Mouse (Mus musculus): ENCODE data around the gene Tesmin. TPM values are rescaled to one million over a fixed set of nuclear protein-coding genes. Genes with fewer than 3 reads are reported as not detected.

Tesmin gene
- total RNA-seq, 2 experiments from 2014 or later, result 0.71 to 0.88 TPM

GRCm38 (mm10) chr19:3389089-3389488, 432 bp downstream of the Tesmin start:
- peak; percentile 80 for ATAC-seq (replicated peaks; ENCODE audit: poor library complexity, severe bottlenecking)

GRCm38 (mm10) chr19:3392384-3392783, 3.7 kb downstream of the Tesmin start:
- ATAC-seq (replicated peaks; ENCODE audit: poor library complexity, severe bottlenecking), result no peak

GRCm38 (mm10) chr19:3394216-3394615, 5.6 kb downstream of the Tesmin start:
- no peak for ATAC-seq (replicated peaks; ENCODE audit: poor library complexity, severe bottlenecking)

GRCm38 (mm10) chr19:3400057-3400456, 11.4 kb downstream of the Tesmin start:
- no peak for ATAC-seq (replicated peaks; ENCODE audit: poor library complexity, severe bottlenecking)

GRCm38 (mm10) chr19:3401504-3401903, 12.8 kb downstream of the Tesmin start:
- ATAC-seq (replicated peaks; ENCODE audit: poor library complexity, severe bottlenecking), result peak; percentile 72

GRCm38 (mm10) chr19:3401943-3402342, 13.3 kb downstream of the Tesmin start:
- peak; percentile 22 for ATAC-seq (replicated peaks; ENCODE audit: poor library complexity, severe bottlenecking)

- no peak for ATAC-seq (replicated peaks; ENCODE audit: poor library complexity, severe bottlenecking)
Measured at GRCm38 (mm10) chr19:3402390-3402789, 13.7 kb downstream of the Tesmin start.

- peak; percentile 49 for ATAC-seq (replicated peaks; ENCODE audit: poor library complexity, severe bottlenecking)
Measured at GRCm38 (mm10) chr19:3404030-3404429, 15.4 kb downstream of the Tesmin start.

GRCm38 (mm10) chr19:3405531-3406281, 17.0 kb downstream of the Tesmin start:
- no peak for ATAC-seq (replicated peaks; ENCODE audit: poor library complexity, severe bottlenecking)

- ATAC-seq (replicated peaks; ENCODE audit: poor library complexity, severe bottlenecking), result peak; percentile 82
Measured at GRCm38 (mm10) chr19:3414268-3414733, 25.6 kb downstream of the Tesmin start, which contains the start of gene Gal. Gene Gal, minus strand, starts transcription at chr19:3414544.

GRCm38 (mm10) chr19:3419251-3419650, 30.6 kb downstream of the Tesmin start:
- ATAC-seq (replicated peaks; ENCODE audit: poor library complexity, severe bottlenecking), result no peak

GRCm38 (mm10) chr19:3422488-3422887, 33.8 kb downstream of the Tesmin start:
- ATAC-seq (replicated peaks; ENCODE audit: poor library complexity, severe bottlenecking), result no peak; the same call in 1 of the 2 replicates

GRCm38 (mm10) chr19:3422981-3423380, 34.3 kb downstream of the Tesmin start:
- ATAC-seq (replicated peaks; ENCODE audit: poor library complexity, severe bottlenecking), result peak; percentile 96

- ATAC-seq (replicated peaks; ENCODE audit: poor library complexity, severe bottlenecking), result no peak
Measured at GRCm38 (mm10) chr19:3424214-3424613, 35.6 kb downstream of the Tesmin start.

GRCm38 (mm10) chr19:3428057-3428830, 39.6 kb downstream of the Tesmin start:
- no peak for ATAC-seq (replicated peaks; ENCODE audit: poor library complexity, severe bottlenecking)

GRCm38 (mm10) chr19:3429156-3429816, 40.6 kb downstream of the Tesmin start:
- ATAC-seq (replicated peaks; ENCODE audit: poor library complexity, severe bottlenecking), result no peak

- ATAC-seq (replicated peaks; ENCODE audit: poor library complexity, severe bottlenecking), result no peak
Measured at GRCm38 (mm10) chr19:3431066-3431465, 42.4 kb downstream of the Tesmin start.

- ATAC-seq (replicated peaks; ENCODE audit: poor library complexity, severe bottlenecking), result no peak
Measured at GRCm38 (mm10) chr19:3431969-3432368, 43.3 kb downstream of the Tesmin start.

- ATAC-seq (replicated peaks; ENCODE audit: poor library complexity, severe bottlenecking), result peak; percentile 41
Measured at GRCm38 (mm10) chr19:3434124-3434523, 45.5 kb downstream of the Tesmin start.

GRCm38 (mm10) chr19:3434641-3435040, 46.0 kb downstream of the Tesmin start:
- no peak for ATAC-seq (replicated peaks; ENCODE audit: poor library complexity, severe bottlenecking)

- no peak for ATAC-seq (replicated peaks; ENCODE audit: poor library complexity, severe bottlenecking)
Measured at GRCm38 (mm10) chr19:3435824-3436223, 47.2 kb downstream of the Tesmin start.
